Mouse (Mus musculus): ENCODE results near the gene Rnf123.

DNA sequence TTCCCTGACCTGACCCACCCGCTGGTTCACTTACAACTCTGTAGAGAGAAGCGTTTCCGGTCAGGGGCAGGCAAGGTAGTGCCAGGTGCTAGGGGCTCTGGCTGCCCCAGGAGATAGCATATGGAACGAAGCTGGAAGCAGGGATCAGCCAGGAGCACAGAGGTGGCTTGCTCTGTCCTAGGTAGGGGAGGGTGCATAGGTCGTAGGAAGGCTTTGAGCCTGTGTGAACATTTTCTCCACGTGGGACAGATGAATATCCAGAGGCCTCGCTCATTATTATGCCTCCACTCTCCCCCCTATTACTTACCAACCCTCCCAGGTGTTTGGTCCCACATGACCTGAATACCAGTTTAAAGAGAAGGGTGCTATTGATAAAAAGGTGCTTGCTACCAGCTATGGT lies 30.7 kb downstream of the Rnf123 start:
- TF ChIP-seq EP300 (IDR thresholded peaks at IDR 0.05; ENCODE audit: low read depth) (no peak), CTCF (IDR thresholded peaks at IDR 0.05; ENCODE audit: low read depth) (no peak)

Measured in liver, embryonic 14.5 days (tissue).